Mouse (Mus musculus): ENCODE results near the gene Rufy2.

Rufy2 gene

DNA sequence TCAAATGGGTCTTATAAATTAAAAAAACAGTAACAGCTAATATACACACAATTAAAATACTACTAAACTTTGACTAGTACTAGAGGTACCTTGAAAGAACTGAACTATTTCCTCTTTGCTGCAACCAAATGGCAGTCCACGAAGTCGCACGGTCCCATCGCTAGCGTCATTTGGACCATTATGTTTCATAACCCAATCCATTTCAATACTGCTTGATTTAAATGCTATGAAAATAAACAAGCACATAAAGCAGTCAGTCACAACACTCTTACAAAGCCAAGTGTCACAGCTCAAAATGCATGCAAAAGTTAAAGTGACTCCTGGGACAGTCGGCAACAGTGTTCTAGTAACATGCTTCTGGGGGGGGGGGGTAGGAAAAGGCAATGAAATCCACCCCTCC, 39.3 kb downstream of the Rufy2 start:
- no peak for DNase-seq (ENCODE audit: low read depth, low spot score)

DNA sequence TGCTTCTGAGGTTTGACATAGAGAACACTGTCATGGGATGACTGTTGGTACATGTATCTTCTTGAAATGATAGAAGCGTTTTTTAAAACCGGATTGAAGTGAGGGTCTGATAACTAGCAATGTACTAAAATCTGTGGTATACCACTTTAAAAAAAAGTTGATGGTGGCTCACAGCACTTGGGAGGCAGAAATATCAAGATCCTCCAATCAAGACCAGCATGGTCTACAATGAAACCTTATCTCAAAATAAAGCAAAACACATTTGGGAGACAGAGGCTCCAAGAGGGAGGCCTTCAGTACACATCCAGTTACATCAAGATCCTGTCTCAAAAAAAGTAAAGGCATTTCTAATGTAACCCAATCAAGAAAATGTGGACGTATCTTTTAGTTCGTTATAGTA, 41.7 kb downstream of the Rufy2 start:
- no peak for DNase-seq (ENCODE audit: low read depth, low spot score)

- DNase-seq (ENCODE audit: low read depth, low spot score) = no peak
These were observed 42.6 kb downstream of the Rufy2 start for GRCm38 (mm10) chr10:63022541-63023120.

- no peak for DNase-seq (ENCODE audit: low read depth, low spot score)
These were observed 43.2 kb downstream of the Rufy2 start for GRCm38 (mm10) chr10:63023121-63023748.

- peak; percentile 97 for DNase-seq (ENCODE audit: low read depth, low spot score)
These were observed 43.9 kb downstream of the Rufy2 start, which contains the start of the genes Hnrnph3 and Pbld2 for GRCm38 (mm10) chr10:63023749-63024579. Gene Hnrnph3, minus strand, starts transcription at chr10:63024217. Gene Pbld2, plus strand, starts transcription at chr10:63024315.

DNA sequence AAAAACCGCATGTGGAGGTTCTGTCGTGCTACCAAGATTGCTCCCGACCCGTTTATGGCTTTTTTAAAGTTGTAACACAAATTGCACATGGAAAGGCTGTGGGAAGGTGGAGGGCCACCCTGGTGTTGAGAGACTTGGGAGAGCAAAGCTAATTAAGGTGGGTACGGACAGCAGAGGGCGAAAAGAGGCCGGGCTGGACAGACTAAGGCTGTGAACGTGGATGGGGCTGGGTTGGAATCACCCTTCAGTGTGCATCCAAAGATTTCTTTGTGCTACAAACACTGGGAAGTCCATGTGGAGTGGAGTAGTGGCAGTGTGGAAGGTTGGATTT, 44.5 kb downstream of the Rufy2 start:
- DNase-seq (ENCODE audit: low read depth, low spot score) = peak; percentile 57

- no peak for DNase-seq (ENCODE audit: low read depth, low spot score)
These were observed 45.0 kb downstream of the Rufy2 start for GRCm38 (mm10) chr10:63025016-63025415.

DNA sequence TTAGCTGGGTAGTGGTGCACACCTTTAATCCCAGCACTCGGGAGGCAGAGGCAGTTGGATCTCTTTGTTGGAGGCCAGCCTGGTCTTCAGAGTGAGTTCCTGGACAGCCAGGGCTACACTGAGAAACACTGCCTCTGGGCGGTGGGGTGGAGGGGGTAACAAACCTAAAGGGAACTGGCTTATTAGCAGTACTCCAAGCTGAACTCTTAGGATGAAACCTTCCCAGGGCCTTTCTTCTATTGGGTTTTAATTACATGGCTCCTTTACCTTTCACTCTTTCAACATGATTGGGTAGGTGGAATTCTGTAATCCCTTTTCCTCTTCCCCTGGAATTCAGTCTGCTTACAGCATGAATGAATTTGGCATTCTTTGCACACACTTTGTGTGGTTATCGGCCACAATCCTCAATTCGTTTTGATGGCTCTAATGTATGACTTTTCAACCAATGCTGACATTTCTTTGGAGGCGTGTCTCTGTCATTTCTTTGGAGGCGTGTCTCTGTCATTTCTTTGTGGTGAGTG, 45.5 kb downstream of the Rufy2 start:
- no peak for DNase-seq (ENCODE audit: low read depth, low spot score)

DNA sequence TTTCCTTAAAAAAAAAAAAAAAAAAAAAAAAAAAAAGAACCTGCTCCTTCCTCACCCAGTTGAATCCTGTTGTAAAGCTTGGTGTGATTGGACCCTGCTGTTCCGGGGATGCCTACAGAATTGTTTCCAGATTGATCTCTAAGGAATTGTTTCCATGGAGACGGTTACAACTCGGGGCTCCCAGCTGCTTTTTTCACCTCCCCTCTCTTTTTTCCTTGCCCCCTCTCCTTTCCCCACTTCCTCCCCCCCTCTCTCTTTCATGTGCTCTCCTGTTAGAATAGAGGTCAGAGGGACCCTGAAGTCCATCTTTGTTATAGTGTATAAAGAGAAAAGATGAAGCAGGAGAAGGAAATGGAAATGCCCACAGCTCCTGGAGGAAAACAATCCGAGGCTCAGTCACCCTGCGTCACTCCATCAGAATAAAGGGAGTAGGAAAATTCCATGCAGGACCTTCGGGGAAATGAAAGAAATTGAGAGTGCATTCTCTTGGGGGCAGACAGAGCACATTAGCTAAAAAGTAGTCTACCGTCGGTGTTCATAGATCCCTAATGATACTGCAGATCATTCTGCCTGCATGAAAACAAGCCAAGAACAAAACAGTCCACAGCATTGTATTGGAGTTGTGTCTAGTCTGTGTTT, 46.3 kb downstream of the Rufy2 start:
- no peak for DNase-seq (ENCODE audit: low read depth, low spot score)

DNA sequence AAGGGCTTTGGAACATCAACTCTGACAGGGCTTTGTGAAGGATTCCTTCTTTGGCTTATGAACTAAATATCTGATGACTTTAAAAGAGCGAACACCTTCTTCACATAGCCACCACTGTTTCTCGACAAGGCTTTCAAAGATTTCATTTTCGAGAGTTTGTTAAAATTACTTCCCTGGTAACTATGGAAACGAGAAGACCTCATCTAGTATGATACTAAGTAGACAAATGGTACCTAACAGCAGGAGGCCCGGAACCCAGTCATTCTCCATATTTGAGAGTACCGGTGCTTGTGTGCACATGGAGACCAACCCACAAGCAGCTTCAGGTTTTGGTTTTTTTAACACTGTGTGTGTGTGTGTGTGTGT, 46.8 kb downstream of the Rufy2 start:
- no peak for DNase-seq (ENCODE audit: low read depth, low spot score)

DNA sequence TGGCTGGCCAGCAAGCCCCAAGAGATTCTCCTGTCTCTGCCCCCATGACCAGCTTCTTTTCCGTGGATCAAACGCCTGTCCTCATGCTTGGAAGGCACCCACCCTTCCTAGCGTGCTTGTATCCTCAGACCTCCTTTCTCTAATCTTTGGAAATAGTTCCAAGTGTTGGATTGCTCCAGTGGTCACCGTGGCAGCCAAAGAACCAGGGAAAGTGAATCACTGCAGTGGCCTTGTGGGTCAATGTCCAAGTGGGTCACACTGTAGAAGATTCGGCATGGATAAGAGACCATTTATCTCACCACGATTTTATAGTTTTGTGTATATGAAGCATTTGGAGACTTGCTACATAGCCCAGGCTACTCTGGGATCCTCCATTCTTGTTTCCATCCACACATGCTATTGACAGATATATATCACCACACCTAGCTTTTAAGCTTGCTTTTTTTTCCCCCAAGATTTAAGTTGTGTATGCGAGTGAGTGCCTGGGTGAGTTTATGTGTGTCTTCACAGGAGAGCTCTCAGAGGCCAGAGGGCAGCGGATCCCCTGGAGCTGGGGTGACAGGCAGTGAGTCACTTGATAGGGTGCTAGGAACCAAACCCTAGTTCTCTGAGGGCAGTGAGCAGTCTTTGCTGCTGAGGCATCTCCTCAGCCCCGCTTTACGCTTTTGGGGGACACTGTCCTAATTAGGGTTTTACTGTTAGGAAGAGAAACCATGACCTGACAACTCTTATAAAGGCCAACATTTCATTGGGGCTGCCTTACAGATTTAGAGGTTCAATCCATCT, 47.5 kb downstream of the Rufy2 start:
- DNase-seq (ENCODE audit: low read depth, low spot score) = no peak

GRCm38 (mm10) chr10:63028396-63028795, 48.4 kb downstream of the Rufy2 start:
- no peak for DNase-seq (ENCODE audit: low read depth, low spot score)

- DNase-seq (ENCODE audit: low read depth, low spot score) = no peak
These were observed 52.2 kb downstream of the Rufy2 start for GRCm38 (mm10) chr10:63032267-63032666.

- no peak for DNase-seq (ENCODE audit: low read depth, low spot score)
These were observed 52.9 kb downstream of the Rufy2 start for GRCm38 (mm10) chr10:63032956-63033355.

- no peak for DNase-seq (ENCODE audit: low read depth, low spot score)
These were observed 58.7 kb downstream of the Rufy2 start for GRCm38 (mm10) chr10:63038571-63039320.

GRCm38 (mm10) chr10:63039867-63040628, 60.0 kb downstream of the Rufy2 start:
- DNase-seq (ENCODE audit: low read depth, low spot score) = peak; percentile 81

- no peak for DNase-seq (ENCODE audit: low read depth, low spot score)
These were observed 63.1 kb downstream of the Rufy2 start for GRCm38 (mm10) chr10:63043154-63043553.

- no peak for DNase-seq (ENCODE audit: low read depth, low spot score)
These were observed 67.7 kb downstream of the Rufy2 start for GRCm38 (mm10) chr10:63047751-63048150.

GRCm38 (mm10) chr10:63049106-63049505, 69.1 kb downstream of the Rufy2 start:
- no peak for DNase-seq (ENCODE audit: low read depth, low spot score)

- no peak for DNase-seq (ENCODE audit: low read depth, low spot score)
These were observed 71.2 kb downstream of the Rufy2 start for GRCm38 (mm10) chr10:63051267-63051666.

Data from retina, adult 2 months (tissue).